Mouse (Mus musculus): ENCODE measurements at regions not wholly inside any gene's neighbourhood (a gene's known extent, or its start where the extent isn't known, plus 50 kb on each side); places are given as distances from the start of the nearest gene placed in this dataset.

DNA sequence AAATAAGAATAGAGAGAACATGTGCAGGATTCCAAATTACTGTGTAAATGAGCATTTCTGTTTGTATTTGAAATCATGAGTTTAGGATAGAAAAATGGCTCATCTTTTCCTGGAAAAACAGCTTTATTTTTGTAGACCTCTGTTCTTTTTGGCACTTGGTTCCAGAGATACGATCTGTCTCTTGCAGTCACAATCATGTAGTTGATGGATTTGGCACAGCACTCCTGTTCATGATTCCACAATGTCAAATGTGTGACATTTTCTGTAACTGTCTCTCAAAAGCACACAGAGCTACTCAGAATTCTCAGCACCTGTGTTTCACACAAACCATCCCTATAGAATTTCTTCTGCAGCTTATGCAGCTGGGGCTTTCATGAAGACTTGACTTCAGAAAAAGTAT is 654.0 kb upstream of the Agtr1b start:
- H3K9me3 ChIP-seq: no peaks in the 10 kb centered on the region
- no peak overlapping the region for H3K9ac ChIP-seq (replicated peaks)
- ATAC-seq (ENCODE audit: low FRiP score, low read depth): no peak
- no peak overlapping the region for H3K4me3 ChIP-seq
- H3K4me2 ChIP-seq (replicated peaks): no peak overlapping the region
- no peaks in the 10 kb centered on the region for H3K27me3 ChIP-seq
- H3K27ac ChIP-seq (replicated peaks): no peak overlapping the region
- no peaks in the 10 kb centered on the region for H3K36me3 ChIP-seq
- WGBS: 97% methylated on average over 1 of the region's 1 CpGs
- no peaks in the 10 kb centered on the region for H3K4me1 ChIP-seq

DNA sequence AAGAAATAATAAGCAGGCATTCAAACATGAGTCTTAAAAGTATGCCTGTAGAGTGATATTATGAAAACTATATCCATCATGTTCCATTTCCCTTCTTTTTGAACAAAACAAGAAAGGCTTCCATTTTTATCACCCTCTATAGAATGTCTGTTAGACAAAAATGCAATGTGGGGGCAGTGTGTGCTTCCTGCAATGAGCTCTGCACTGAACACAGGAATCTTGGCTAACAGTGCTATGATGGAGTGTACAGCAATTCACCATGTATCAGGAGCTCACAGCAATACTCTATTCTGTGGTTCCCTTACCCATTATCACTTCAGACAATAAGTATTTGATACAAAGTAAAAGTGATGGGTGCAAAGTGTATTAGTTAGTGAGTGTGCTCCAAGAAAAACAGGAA is 653.3 kb upstream of the Agtr1b start:
- Histone ChIP-seq H3K4me3 (no peak overlapping the region), H3K27ac (replicated peaks) (no peak overlapping the region), H3K27me3 (no peaks in the 10 kb centered on the region), H3K9ac (replicated peaks) (no peak overlapping the region), H3K9me3 (no peaks in the 10 kb centered on the region), H3K36me3 (no peaks in the 10 kb centered on the region), H3K4me1 (no peaks in the 10 kb centered on the region), H3K4me2 (replicated peaks) (no peak overlapping the region)
- no peak for ATAC-seq (ENCODE audit: low FRiP score, low read depth)

DNA sequence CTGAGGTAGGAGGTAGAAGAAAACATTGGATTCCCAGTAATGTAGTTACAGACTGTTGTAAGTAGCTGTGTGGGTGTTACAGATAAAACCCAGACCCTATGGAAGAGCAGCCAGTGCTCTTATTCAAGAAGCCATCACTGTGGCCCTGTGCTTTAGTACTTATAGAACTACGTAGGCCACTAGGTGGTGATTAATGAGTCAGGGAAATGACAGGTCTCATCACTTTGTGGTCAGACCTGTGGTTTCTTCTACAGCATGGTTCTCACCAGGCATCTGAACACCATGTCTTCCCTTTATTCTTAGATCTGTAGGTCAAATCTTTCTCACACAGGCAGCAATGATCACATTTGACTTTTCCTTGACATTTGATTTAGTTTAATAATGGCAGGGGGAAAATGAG is 642.7 kb upstream of the Agtr1b start:
- Histone ChIP-seq H3K9ac (replicated peaks) (no peak overlapping the region), H3K27me3 (no peaks in the 10 kb centered on the region), H3K9me3 (no peaks in the 10 kb centered on the region), H3K36me3 (no peaks in the 10 kb centered on the region), H3K4me2 (replicated peaks) (no peak overlapping the region), H3K27ac (replicated peaks) (no peak overlapping the region), H3K4me3 (no peak overlapping the region), H3K4me1 (no peaks in the 10 kb centered on the region)
- 92% methylated on average over 1 of the region's 1 CpGs for WGBS
- no peak for ATAC-seq (ENCODE audit: low FRiP score, low read depth)

DNA sequence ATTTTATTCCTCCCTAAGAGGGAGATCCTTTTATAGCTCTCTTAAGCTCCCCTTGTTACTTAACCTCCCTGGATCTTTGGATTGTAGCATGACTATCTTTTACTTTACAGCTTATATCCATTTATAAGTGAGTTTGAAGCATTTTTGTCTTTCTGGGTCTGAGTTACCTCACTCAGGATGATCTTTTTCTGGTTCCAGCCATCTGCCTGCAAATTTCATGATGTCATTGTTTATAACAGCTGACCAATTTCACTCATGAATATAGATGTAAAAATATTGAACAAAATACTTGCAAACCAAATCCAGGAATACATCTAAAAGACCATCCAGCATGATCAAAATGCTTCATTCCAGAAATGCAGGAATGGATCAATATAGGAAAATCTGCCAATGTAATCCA is 631.3 kb upstream of the Agtr1b start:
- no peaks in the 10 kb centered on the region for H3K4me1 ChIP-seq
- no peak overlapping the region for H3K9ac ChIP-seq (replicated peaks)
- H3K27ac ChIP-seq (replicated peaks): no peak overlapping the region
- H3K36me3 ChIP-seq: no peaks in the 10 kb centered on the region
- H3K9me3 ChIP-seq: no peaks in the 10 kb centered on the region
- H3K27me3 ChIP-seq: no peaks in the 10 kb centered on the region
- ATAC-seq (ENCODE audit: low FRiP score, low read depth): no peak
- H3K4me3 ChIP-seq: no peak overlapping the region
- no peak overlapping the region for H3K4me2 ChIP-seq (replicated peaks)

DNA sequence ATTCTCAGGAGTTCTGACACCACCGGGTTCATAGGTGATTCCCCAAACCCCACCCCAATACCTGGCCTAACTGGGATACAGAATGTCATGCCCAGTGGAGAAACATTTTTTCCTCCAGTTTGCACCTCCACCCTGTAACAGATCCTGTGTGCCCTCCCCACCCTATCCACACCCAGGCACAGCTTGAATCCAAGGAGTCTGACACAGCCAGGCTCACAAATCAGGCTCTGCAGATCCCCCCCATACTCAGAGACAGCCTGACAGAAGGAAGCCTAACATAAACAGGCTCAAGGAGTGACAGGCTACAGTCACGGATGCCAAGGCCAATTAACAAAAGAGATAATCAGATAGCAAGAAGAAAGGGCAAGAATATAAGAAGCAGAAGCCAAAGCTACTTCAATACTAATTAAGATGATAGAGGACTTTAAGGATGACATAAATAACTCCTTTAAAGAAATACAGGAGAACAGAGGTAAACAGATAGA is 622.6 kb upstream of the Agtr1b start:
- H3K27ac ChIP-seq (replicated peaks): no peak overlapping the region
- no peaks in the 10 kb centered on the region for H3K27me3 ChIP-seq
- no peaks in the 10 kb centered on the region for H3K9me3 ChIP-seq
- peaks cover 23% of the 10 kb centered on the region for H3K4me1 ChIP-seq
- H3K36me3 ChIP-seq: no peaks in the 10 kb centered on the region
- no peak for ATAC-seq (ENCODE audit: low FRiP score, low read depth)
- WGBS: 54% methylated on average over 2 of the region's 2 CpGs
- H3K4me2 ChIP-seq (replicated peaks): no peak overlapping the region
- no peak overlapping the region for H3K4me3 ChIP-seq
- H3K9ac ChIP-seq (replicated peaks): no peak overlapping the region

DNA sequence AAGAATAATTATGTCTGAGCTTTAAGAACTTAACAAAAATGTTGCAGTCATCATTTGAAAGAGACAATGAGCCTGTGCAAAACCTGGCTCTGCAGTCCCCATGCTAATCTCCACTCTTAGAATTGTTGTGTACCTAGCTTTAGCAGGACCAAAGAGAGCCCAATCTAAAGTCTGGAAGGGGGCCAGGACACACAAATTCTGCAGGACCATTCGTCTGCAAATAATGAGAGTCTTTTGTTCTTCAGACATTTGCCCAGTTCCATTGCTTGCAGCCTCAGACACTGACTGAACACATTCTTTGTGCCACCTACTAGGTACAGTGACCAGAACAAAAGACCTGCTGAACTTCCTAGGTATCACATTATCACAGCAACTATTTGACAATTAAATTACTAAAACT is 620.0 kb upstream of the Agtr1b start:
- 0 out of 2 replicates have a peak overlapping the region, but pooled peaks have one; percentile 49 for H3K27ac ChIP-seq (replicated peaks)
- peak; percentile 69 for ATAC-seq (ENCODE audit: low FRiP score, low read depth)
- WGBS: 0% methylated on average over 1 of the region's 1 CpGs

DNA sequence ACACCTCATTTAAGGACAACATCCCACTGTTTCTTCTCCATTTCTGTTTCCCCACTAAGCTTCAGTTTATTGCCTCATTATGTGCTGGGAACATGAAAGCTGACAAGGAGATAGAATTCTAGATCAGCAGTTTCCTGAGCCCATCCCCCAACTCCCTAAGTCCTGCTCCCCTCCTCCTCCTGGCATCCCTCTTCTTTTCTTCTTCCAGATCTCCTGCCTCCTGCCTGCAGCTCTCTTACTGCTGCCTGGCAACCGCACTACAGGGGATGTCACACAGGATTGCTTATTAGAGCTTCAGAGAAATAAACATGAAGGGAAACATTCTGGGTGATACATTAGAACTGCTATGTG is 619.4 kb upstream of the Agtr1b start:
- H3K4me3 ChIP-seq: no peak overlapping the region
- peak overlapping the region; percentile 49; the same call in 1 of the 2 replicates for H3K27ac ChIP-seq (replicated peaks)
- H3K36me3 ChIP-seq: no peaks in the 10 kb centered on the region
- H3K4me1 ChIP-seq: peaks cover 28% of the 10 kb centered on the region
- no peak overlapping the region; the same call in 1 of the 2 replicates for H3K4me2 ChIP-seq (replicated peaks)
- 0% methylated on average over 1 of the region's 1 CpGs for WGBS
- ATAC-seq (ENCODE audit: low FRiP score, low read depth): peak; percentile 90
- no peaks in the 10 kb centered on the region for H3K27me3 ChIP-seq
- no peak overlapping the region for H3K9ac ChIP-seq (replicated peaks)
- no peaks in the 10 kb centered on the region for H3K9me3 ChIP-seq

More for the DNA sequence above, 620.0 kb upstream of the Agtr1b start:
- H3K9ac ChIP-seq (replicated peaks): no peak overlapping the region
- no peaks in the 10 kb centered on the region for H3K27me3 ChIP-seq
- no peaks in the 10 kb centered on the region for H3K9me3 ChIP-seq
- no peak overlapping the region for H3K4me2 ChIP-seq (replicated peaks)
- no peak overlapping the region for H3K4me3 ChIP-seq
- H3K36me3 ChIP-seq: no peaks in the 10 kb centered on the region
- peaks cover 28% of the 10 kb centered on the region for H3K4me1 ChIP-seq

DNA sequence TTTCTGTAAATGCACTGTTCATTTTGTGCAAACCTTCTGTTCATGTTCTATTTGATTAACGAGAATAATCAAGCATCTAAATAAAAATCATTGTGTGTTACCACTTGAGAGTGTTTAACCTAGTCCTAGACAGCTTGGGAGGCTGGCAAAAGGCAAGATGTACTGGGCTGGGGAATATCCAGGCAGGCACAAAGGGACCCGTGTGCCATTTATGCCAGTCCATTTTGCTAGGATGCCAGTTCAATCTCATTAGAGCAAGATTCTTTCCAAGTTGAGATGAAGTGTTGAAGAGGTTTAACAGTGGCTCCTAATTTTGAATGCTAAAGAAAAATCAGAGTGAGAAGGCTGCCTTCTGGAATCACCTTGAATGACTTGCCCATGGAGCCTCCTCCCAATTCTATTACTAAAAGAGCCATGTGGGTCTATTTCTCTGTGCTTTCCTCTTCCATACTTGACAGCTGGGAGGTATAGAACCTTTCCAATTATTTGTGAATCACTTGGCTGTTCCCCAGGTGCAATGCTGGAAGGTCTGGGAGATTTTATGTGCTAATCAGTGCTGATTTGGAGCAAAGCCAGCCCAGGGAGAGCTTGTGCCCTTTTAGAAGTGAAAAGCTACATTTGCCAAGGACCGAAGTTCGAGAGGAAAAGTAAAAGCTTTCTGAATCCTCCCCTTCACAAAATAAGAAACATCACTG is 618.9 kb upstream of the Agtr1b start:
- no peak overlapping the region; the same call in 1 of the 2 replicates for H3K4me2 ChIP-seq (replicated peaks)
- H3K27ac ChIP-seq (replicated peaks): peak overlapping the region; percentile 35; the same call in 1 of the 2 replicates
- WGBS: 52% methylated on average over 4 of the region's 4 CpGs
- peak; percentile 57; the same call in 1 of the 2 replicates for ATAC-seq (ENCODE audit: low FRiP score, low read depth)
- H3K4me3 ChIP-seq: no peak overlapping the region
- H3K9ac ChIP-seq (replicated peaks): no peak overlapping the region
- peaks cover 28% of the 10 kb centered on the region for H3K4me1 ChIP-seq
- H3K27me3 ChIP-seq: no peaks in the 10 kb centered on the region
- no peaks in the 10 kb centered on the region for H3K9me3 ChIP-seq
- no peaks in the 10 kb centered on the region for H3K36me3 ChIP-seq

DNA sequence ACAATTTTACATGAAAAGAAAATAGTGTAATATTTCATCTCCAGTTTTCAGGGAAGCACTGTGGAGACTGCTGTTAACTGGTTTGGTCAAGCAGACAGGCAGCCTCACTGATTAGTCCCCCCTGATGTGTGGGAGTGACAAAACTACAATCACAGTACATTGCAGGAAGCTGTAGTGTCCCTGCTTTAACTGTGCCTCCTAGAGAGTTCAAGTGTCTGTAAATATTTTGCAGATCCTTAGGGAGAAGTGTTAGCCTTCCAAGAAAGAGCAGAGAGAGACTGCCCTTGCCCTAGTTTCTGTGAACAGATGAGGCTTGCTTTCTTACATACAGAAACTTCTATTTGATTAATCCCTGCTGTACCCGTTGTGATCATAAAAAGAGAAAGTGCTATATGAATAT is 617.2 kb upstream of the Agtr1b start:
- peaks cover 28% of the 10 kb centered on the region for H3K4me1 ChIP-seq
- H3K9me3 ChIP-seq: no peaks in the 10 kb centered on the region
- H3K4me3 ChIP-seq: no peak overlapping the region
- no peak overlapping the region for H3K27ac ChIP-seq (replicated peaks)
- no peak overlapping the region for H3K9ac ChIP-seq (replicated peaks)
- H3K36me3 ChIP-seq: no peaks in the 10 kb centered on the region
- no peaks in the 10 kb centered on the region for H3K27me3 ChIP-seq
- no peak for ATAC-seq (ENCODE audit: low FRiP score, low read depth)
- H3K4me2 ChIP-seq (replicated peaks): no peak overlapping the region
- WGBS: 31% methylated on average over 1 of the region's 1 CpGs

DNA sequence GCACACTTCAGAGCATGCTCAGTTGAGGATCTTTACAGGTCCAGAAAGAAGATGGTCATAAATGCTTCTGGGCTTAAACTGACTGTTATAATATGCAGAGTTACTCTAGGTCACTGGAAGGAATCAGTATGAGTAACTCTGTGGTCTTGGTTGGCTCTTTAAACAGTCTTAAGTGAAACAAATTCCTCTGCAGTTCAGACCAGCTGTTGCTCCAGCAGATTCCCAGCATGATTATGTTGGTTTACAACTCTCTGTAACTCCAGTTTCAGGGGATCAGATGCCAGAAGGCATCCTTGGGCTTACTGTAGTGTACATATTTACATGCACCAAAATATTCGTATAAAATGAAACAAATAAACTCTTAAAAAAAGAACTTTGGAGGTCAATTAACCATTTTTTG is 606.1 kb upstream of the Agtr1b start:
- Histone ChIP-seq H3K4me2 (replicated peaks) (no peak overlapping the region), H3K4me3 (no peak overlapping the region), H3K9me3 (no peaks in the 10 kb centered on the region), H3K4me1 (no peaks in the 10 kb centered on the region), H3K9ac (replicated peaks) (no peak overlapping the region), H3K27me3 (no peaks in the 10 kb centered on the region), H3K27ac (replicated peaks) (no peak overlapping the region), H3K36me3 (no peaks in the 10 kb centered on the region)
- WGBS: 78% methylated on average over 1 of the region's 1 CpGs
- no peak for ATAC-seq (ENCODE audit: low FRiP score, low read depth)

All from midbrain, embryonic 12.5 days (tissue).